Mouse (Mus musculus): ENCODE results near the gene Tenm3. TPM values are rescaled to one million over a fixed set of nuclear protein-coding genes. Genes with fewer than 3 reads are reported as not detected.

The Tenm3 gene
- total RNA-seq, 2 experiments from 2014 or later, result 61.8 to 76.5 TPM

- no peak for DNase-seq (ENCODE audit: extremely low spot score in 1 of 2, low spot score in 2 of 2)
- no peak for TF ChIP-seq CTCF (IDR thresholded peaks at IDR 0.05)
- Histone ChIP-seq H3K4me3 (no peak overlapping the region), H3K27ac (no peak overlapping the region)
- intact Hi-C loops (cut with DNase I), result no loop called here
These were observed 544.4 kb downstream of the Tenm3 start for GRCm38 (mm10) chr8:48299341-48299740.

GRCm38 (mm10) chr8:48296371-48296770, 547.4 kb downstream of the Tenm3 start:
- Histone ChIP-seq H3K4me3 (no peak overlapping the region), H3K27ac (no peak overlapping the region)
- DNase-seq (ENCODE audit: extremely low spot score in 1 of 2, low spot score in 2 of 2), result no peak
- intact Hi-C loops (cut with DNase I), result no loop called here
- TF ChIP-seq CTCF (IDR thresholded peaks at IDR 0.05), result no peak

GRCm38 (mm10) chr8:48295558-48295957, 548.2 kb downstream of the Tenm3 start:
- intact Hi-C loops (cut with DNase I), result no loop called here
- no peak overlapping the region for H3K4me3 ChIP-seq
- no peak for DNase-seq (ENCODE audit: extremely low spot score in 1 of 2, low spot score in 2 of 2)

GRCm38 (mm10) chr8:48293797-48294196, 550.0 kb downstream of the Tenm3 start:
- TF ChIP-seq CTCF (IDR thresholded peaks at IDR 0.05), result no peak
- Histone ChIP-seq H3K4me3 (no peak overlapping the region), H3K27ac (no peak overlapping the region)
- no peak for DNase-seq (ENCODE audit: extremely low spot score in 1 of 2, low spot score in 2 of 2)
- intact Hi-C loops (cut with DNase I), result no loop called here

More at GRCm38 (mm10) chr8:48295558-48295957, 548.2 kb downstream of the Tenm3 start:
- no peak overlapping the region for H3K27ac ChIP-seq
- TF ChIP-seq CTCF (IDR thresholded peaks at IDR 0.05), result no peak

GRCm38 (mm10) chr8:48285432-48285831, 558.3 kb downstream of the Tenm3 start:
- no peak for DNase-seq (ENCODE audit: extremely low spot score in 1 of 2, low spot score in 2 of 2)
- intact Hi-C loops (cut with DNase I), result no loop called here
- Histone ChIP-seq H3K4me3 (no peak overlapping the region), H3K27ac (no peak overlapping the region)
- no peak for TF ChIP-seq CTCF (IDR thresholded peaks at IDR 0.05)

- Histone ChIP-seq H3K27ac (no peak overlapping the region), H3K4me3 (no peak overlapping the region)
- no peak for TF ChIP-seq CTCF (IDR thresholded peaks at IDR 0.05)
- intact Hi-C loops (cut with DNase I), result no loop called here
- no peak for DNase-seq (ENCODE audit: extremely low spot score in 1 of 2, low spot score in 2 of 2)
These were observed 561.9 kb downstream of the Tenm3 start for GRCm38 (mm10) chr8:48281855-48282254.

- TF ChIP-seq CTCF (IDR thresholded peaks at IDR 0.05), result peak; percentile 13
- intact Hi-C loops (cut with DNase I), result no loop called here
- DNase-seq (ENCODE audit: extremely low spot score in 1 of 2, low spot score in 2 of 2), result no peak
- Histone ChIP-seq H3K27ac (no peak overlapping the region), H3K4me3 (no peak overlapping the region)
These were observed 564.4 kb downstream of the Tenm3 start for GRCm38 (mm10) chr8:48279360-48279759.

GRCm38 (mm10) chr8:48277986-48278635, 565.6 kb downstream of the Tenm3 start:
- TF ChIP-seq CTCF (IDR thresholded peaks at IDR 0.05), result no peak
- intact Hi-C loops (cut with DNase I), result no loop called here
- no peak for DNase-seq (ENCODE audit: extremely low spot score in 1 of 2, low spot score in 2 of 2)
- Histone ChIP-seq H3K27ac (no peak overlapping the region), H3K4me3 (no peak overlapping the region)

GRCm38 (mm10) chr8:48275066-48275465, 568.7 kb downstream of the Tenm3 start:
- H3K4me3 ChIP-seq, result no peak overlapping the region
- intact Hi-C loops (cut with DNase I), result no loop called here
- no peak for TF ChIP-seq CTCF (IDR thresholded peaks at IDR 0.05)
- H3K27ac ChIP-seq, result 0 out of 2 replicates have a peak overlapping the region, but pooled peaks have one; percentile 24
- peak in 1 of 2 experiments; percentile 19 for DNase-seq (ENCODE audit: extremely low spot score in 1 of 2, low spot score in 2 of 2)

GRCm38 (mm10) chr8:48274566-48274965, 569.2 kb downstream of the Tenm3 start:
- DNase-seq (ENCODE audit: extremely low spot score in 1 of 2, low spot score in 2 of 2), result no peak
- no peak overlapping the region for H3K4me3 ChIP-seq
- no peak for TF ChIP-seq CTCF (IDR thresholded peaks at IDR 0.05)
- H3K27ac ChIP-seq, result no peak overlapping the region
- intact Hi-C loops (cut with DNase I), result no loop called here

GRCm38 (mm10) chr8:48268638-48269037, 575.1 kb downstream of the Tenm3 start:
- DNase-seq (ENCODE audit: extremely low spot score in 1 of 2, low spot score in 2 of 2), result no peak
- Histone ChIP-seq H3K4me3 (no peak overlapping the region), H3K27ac (no peak overlapping the region)
- TF ChIP-seq CTCF (IDR thresholded peaks at IDR 0.05), result no peak
- intact Hi-C loops (cut with DNase I), result no loop called here

- no peak for DNase-seq (ENCODE audit: extremely low spot score in 1 of 2, low spot score in 2 of 2)
- no peak overlapping the region for H3K27ac ChIP-seq
- intact Hi-C loops (cut with DNase I), result no loop called here
- TF ChIP-seq CTCF (IDR thresholded peaks at IDR 0.05), result no peak
- H3K4me3 ChIP-seq, result no peak overlapping the region
These were observed 583.5 kb downstream of the Tenm3 start for GRCm38 (mm10) chr8:48260265-48260664.

- Histone ChIP-seq H3K4me3 (no peak overlapping the region), H3K27ac (no peak overlapping the region)
- intact Hi-C loops (cut with DNase I), result no loop called here
- no peak for DNase-seq (ENCODE audit: extremely low spot score in 1 of 2, low spot score in 2 of 2)
- no peak for TF ChIP-seq CTCF (IDR thresholded peaks at IDR 0.05)
These were observed 583.9 kb downstream of the Tenm3 start for GRCm38 (mm10) chr8:48259832-48260231.

Measured in left cerebral cortex, adult 2 months (tissue).